Mouse (Mus musculus) ZHBTc4 (cell line): Measurements from ENCODE around the gene Cwc27.
A peak's percentile ranks its signal among the peaks of the same experiment; 100 is the strongest.

Source experiments
- DNase-seq: peaks from one replicate; pipeline ENCODE4 v3.0.0-alpha.2; 2011; ENCODE audit warnings: low read depth, low spot score

Cwc27 gene

DNA sequence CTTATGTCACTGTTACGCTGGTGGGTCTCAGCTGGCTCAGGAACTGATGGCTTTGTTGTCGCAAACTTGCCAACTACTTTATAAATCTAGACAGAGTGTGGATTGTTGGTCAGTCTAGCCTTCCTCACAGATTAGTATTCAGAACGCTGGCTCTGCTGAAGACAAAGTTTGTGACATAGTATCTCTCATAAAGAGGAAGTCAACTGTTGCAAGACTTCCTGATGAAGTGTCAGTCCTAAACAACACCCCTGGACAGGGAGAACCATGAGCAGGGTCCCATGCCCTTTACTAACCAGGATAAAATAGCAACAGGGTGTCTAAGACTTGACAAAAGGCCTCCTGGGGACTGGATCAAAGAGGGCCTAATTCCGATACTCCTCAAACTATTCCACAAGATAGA lies 205.6 kb downstream of the Cwc27 start:
- no peak for DNase-seq

DNA sequence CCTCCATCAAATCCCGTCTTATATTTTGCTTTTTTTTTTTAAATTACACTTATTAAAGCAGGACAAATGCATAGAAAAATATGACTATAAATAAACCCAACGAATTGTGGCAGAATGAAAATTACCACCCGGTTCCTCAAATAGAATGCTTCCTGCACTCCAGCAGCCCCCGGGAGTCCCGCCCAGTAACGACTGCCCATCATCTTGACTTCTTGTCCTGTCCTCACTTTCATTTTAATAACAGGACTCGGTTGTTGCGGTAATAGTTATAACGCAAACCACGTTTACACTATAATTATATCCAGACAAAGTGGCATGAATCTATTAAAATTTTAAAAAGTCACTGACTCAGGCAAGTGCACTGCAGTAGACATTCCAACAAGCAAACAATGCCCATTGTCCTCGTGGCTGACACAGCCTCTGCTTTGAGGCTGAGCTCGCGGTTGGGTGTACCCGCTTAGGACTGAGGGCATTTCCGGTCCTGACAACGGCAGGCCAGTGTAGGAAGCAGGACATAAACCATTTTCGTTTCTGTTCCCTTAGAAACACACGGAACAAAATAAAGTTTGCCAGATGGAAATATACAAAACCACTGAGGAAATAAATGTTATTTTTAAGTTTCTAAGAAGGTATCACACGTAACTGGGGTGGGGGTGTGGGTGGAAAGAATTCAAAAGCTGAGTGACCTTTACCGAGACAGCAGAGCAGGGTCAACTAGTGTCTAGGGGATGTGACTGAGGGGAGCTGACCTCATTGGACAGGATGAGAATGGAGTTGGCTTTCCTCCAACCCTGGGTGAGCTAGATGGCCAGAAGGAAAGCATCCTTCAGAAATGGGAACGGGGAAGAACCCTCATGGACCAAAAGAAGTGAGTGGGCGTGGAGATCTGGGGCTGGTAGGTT lies 206.5 kb downstream of the Cwc27 start:
- DNase-seq: peak; percentile 23

DNA sequence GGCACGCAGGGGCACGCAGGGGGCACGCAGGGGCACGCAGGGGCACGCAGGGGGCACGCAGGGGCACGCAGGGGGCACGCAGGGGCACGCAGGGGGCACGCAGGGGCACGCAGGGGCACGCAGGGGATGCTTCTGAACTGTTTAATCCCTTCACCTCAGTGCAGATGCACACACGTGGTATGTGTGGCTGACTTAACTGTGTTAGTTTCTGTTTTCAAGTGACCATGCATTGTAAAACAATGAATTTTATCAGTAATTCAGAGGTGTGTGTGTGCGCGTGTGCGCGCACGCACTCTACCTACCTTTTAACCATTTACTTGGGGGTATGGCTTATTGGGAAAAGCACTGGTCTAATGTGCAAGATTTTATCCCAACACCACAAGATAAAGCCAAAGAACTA lies 208.4 kb downstream of the Cwc27 start:
- no peak for DNase-seq

DNA sequence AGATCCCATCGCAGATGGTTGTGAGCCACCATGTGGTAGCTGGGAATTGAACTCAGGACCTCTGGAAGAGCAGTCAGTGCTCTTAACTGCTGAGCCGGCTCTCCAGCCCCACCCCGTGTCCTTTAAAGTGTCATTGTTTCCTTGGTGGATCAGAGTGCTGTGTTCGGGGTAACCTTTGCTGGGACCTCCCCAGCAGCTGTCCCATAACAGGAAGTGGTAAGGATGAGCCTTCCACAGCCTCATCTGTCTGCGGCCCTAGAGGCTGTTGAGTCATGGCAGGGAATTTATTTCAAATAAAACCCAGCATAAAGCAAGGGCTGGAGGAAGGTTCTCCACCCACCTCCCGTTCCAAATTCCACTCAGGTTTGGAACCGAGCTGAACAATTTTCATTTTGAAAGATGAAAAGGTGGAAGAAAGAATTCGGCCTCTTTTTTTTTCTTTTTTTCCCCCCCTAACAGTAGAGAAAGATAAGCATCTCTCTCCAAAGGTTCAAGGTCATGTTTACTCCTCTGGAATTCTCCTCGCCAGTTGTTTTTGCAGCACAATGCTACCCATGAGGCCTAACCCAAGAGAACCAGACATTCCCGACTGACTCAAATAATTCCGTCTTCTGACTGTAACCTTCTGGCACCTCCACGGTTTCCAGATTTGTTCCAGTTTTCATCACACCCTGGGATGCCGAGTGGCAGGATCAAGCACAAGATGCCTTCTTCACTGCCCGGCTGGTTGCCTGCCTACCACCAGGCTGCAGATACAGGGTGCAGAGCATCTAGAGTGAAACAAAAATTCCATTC lies 210.0 kb downstream of the Cwc27 start:
- DNase-seq: peak; percentile 59

DNA sequence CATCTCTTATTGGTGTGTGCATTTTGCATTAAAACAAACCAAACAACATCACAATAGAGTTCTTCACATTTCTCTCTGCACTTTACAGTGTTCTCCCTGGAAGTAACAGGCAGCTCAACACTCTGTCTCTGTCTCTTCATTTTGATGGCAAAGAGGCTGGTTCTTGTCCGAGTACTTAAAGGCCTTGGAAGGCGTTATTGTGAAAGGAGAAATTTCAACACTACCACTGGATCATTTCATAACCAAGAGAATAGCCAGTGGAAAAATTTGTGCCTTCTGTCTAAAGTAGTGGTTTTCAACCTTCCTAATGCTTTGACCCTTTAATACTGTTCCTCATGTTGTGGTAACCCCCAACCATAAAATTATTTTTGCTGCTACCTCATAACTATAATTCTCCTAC lies 211.8 kb downstream of the Cwc27 start:
- DNase-seq: no peak

DNA sequence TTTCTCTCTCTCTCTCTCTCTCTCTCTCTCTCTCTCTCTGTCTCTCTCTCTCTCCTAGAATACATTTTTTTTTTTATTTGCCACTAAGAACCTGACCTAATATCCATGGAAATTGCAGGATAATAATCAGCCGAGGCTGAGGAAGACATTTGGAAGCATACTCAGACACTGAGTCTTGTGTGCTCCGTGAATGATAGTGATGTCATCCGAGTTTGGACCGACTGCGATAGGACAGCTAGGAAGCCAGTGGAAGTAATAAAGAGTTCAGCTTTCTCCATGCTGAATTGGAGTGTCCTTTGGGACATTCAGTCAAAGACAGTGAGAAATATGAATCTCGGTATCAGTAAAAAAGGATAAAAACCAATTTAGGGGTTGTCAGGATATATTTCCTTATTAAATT lies 214.7 kb downstream of the Cwc27 start:
- no peak for DNase-seq

DNA sequence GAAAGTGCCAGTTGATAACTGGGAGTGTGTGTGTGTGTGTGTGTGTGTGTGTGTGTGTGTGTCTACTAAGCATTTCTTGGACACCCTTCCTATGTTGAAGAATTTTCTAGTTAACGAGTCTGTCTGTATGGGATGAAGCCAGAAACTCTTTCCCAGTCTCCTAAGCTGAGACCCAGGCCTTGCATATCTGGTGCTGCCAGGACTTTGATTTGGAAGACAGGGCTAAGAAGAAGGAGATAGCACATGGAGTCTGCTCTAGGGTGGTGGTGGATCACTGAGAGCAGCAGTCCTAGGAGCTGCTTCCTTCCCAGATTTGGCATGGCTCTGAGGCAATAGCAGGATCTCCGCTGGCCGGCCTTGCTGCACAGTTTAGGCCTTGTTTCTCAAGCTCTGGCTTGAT lies 215.2 kb downstream of the Cwc27 start:
- no peak for DNase-seq

DNA sequence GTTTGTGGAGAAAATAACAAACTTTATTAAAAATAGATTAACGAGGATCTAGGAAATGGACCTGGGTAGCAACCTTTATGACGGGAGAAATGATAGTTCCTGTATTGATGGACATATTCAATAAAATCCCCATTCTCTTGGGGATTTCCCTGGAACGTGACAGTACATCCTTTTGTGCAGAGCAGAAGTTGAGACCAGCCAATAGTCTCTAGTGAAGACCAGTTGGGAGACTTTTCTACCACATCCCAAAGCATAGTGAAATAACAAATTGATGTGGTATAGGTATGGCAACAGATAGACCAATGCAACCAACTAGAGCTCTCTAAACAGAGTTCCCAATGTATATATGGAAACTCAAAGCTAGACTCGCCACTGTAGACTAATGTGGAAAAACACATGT lies 220.7 kb downstream of the Cwc27 start:
- no peak for DNase-seq

DNA sequence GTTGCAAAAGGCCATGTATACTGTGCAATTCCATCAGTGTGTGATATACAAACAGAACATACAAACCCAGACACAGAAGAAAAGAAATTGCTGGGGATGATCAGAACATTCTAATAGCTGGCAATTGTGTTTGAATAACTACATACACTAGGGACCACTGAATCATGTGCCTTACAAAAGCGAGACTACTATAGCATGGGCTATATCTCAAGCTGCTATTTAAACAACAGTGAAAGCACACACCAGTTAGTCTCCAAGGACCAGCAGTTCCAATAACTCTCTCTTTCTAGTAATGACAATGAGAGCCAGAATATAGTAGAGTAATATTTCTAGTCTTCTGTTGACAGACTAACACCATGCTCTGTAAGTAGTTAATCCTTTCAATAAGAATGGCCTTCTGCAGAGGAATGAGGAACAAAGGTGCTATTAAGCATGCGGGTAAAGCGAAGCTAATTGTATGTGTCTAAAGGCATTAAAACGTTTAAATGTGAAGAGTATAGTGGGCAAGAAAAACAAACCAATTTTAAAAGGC lies 222.1 kb downstream of the Cwc27 start:
- no peak for DNase-seq

DNA sequence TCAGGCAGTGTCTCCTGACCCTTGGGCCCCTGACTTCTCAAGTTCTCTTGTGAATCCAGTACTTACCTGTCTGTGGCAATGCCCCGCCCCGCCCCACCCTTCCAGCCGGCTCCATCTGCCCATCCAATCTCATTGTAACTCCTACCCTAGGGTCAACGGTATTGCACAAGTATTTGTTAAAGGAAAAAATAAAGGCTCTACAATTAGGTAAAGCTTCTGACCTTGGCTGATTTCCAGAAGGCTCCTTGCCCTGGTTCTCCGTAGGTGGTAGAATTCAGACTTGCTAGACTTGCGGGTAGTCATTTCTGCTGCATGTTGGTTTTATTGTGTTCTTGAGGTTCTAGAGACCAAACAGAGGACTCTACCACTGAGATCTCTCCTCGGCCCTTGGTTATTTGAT lies 226.0 kb downstream of the Cwc27 start:
- no peak for DNase-seq

DNA sequence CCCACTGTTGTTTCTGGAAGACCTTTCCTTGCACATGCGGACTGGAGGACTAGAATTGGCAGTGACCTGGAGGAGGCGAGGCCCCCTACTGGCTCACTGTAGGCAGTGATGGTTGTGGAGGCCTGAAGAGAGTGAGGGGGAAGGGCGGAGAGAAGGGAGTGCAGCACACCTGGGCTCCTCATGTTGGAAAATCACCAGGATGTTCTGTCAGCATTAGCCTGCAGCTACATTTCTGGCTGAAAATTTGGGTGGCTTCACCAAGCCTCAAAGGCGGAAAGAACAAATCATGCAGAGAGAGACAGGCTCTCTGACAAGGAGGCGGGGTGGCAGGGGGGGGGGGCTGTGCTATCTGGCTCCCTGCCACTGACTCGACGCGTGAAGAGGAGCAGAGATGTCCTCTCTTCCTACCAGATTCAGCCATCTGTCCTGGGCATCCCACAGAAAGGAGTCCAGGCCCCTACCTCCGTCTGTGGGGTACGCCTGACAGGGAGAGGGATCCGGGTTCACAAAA lies 226.8 kb downstream of the Cwc27 start:
- DNase-seq: peak; percentile 75

DNA sequence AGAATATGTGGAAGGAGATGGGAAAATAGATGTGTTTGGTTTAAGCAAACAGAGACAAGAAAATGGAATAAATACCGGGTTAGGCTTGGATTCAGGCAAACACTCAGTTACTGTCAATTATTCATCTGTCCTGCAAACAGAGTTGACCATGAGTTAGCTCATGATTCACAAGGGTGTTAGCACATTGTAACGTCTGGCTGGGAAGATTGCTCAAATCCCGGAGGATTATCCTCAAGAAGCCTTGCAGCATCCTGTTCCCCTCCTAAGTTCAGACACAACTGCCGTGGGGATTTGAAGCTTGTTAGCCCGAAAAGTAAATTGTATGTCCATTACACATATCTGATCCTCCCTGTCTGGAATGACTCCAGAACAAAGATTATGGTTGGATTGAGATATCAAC lies 228.6 kb downstream of the Cwc27 start:
- no peak for DNase-seq
